Mouse (Mus musculus) ES-Bruce4 (cell line): ENCODE data around the gene Fxyd4. TPM values are rescaled to one million over a fixed set of nuclear protein-coding genes. Genes with fewer than 3 reads are reported as not detected.

Experiments
- H3K27ac ChIP-seq: 2 replicates; pipeline ENCODE4 v1.5.1; 2012; ENCODE audit warnings: low read length, inconsistent platforms; ENCODE audit not compliant: insufficient read depth
- H3K27me3 ChIP-seq: 2 replicates; pipeline ENCODE4 v1.6.1; 2012; ENCODE audit warnings: mild to moderate bottlenecking, low read length, inconsistent platforms; ENCODE audit not compliant: control insufficient read depth, poor library complexity, insufficient read depth, severe bottlenecking
- H3K36me3 ChIP-seq: 2 replicates; pipeline ENCODE4 v1.6.1; 2012; ENCODE audit warnings: inconsistent platforms, mild to moderate bottlenecking, low read length, moderate library complexity; ENCODE audit not compliant: control insufficient read depth, poor library complexity, insufficient read depth, severe bottlenecking
- H3K4me1 ChIP-seq: one replicate; pipeline ENCODE4 v1.8.1; 2011; ENCODE audit warnings: low read length; ENCODE audit not compliant: control insufficient read depth, insufficient read depth
- H3K4me3 ChIP-seq: 2 replicates; pipeline ENCODE4 v1.5.1; 2011; ENCODE audit warnings: low read depth, mild to moderate bottlenecking, low read length
- H3K9ac ChIP-seq: 2 replicates; pipeline ENCODE4 v1.6.1; 2012; ENCODE audit warnings: low read depth, mild to moderate bottlenecking, inconsistent platforms; ENCODE audit not compliant: poor library complexity, severe bottlenecking
- H3K9me3 ChIP-seq: replicated peaks from 2 replicates; pipeline ENCODE4 v1.6.1; 2012; ENCODE audit warnings: mild to moderate bottlenecking, low read length, inconsistent platforms; ENCODE audit not compliant: control insufficient read depth, poor library complexity, insufficient read depth, severe bottlenecking
- CTCF ChIP-seq: IDR thresholded peaks from one replicate; pipeline ENCODE4 v1.8.1; 2011; ENCODE audit warnings: low read depth, low read length
- EP300 ChIP-seq: IDR thresholded peaks from 2 replicates; pipeline ENCODE4 v1.6.1; 2011; ENCODE audit warnings: low read depth, low read length; ENCODE audit not compliant: insufficient read depth
- POLR2A ChIP-seq: IDR thresholded peaks from one replicate; pipeline ENCODE4 v1.8.1; 2011; ENCODE audit warnings: low read length; ENCODE audit not compliant: insufficient read depth
- polyA plus RNA-seq: library from polyadenylated mRNA; stranded (reverse); fragments of >200 nt; gene quantifications from 2 replicates; pipeline ENCODE4 v1.2.4, GENCODE M21; 2011; ENCODE audit warnings: low read depth; ENCODE audit not compliant: missing spikeins, insufficient read depth, insufficient read length

Gene Fxyd4
- polyA plus RNA-seq, 1 experiment: not detected

GRCm38 (mm10) chr6:117952330-117952729 is 14.8 kb upstream of the Fxyd4 start:
- no peaks in the 10 kb centered on the region for H3K9me3 ChIP-seq
- H3K27ac ChIP-seq: no peak overlapping the region
- H3K36me3 ChIP-seq: no peaks in the 10 kb centered on the region
- TF ChIP-seq CTCF (peak; percentile 77), EP300 (no peak), POLR2A (no peak)
- H3K27me3 ChIP-seq: no peaks in the 10 kb centered on the region
- H3K4me1 ChIP-seq: peaks cover 2% of the 10 kb centered on the region
- H3K4me3 ChIP-seq: no peak overlapping the region
- H3K9ac ChIP-seq: no peak overlapping the region

DNA sequence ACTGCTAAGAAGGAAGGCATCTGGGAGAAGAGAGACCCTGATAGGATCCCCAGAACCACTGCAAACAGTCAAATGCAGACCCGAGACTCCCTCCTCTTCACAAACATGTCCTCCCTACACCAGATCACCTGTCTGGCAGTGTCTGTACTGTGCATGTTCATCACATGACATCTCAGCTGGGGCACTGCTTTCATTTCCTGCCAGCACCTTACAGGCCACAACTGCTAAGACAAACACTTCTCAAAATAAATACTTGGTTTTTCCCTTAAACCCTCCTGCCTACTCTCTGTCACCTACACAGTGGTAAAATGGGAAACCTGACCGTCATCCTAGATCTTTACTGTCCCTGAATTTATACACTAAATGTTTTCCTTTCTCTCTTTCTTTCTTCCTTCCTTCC is 6.4 kb upstream of the Fxyd4 start:
- H3K36me3 ChIP-seq: no peaks in the 10 kb centered on the region
- TF ChIP-seq EP300 (no peak), CTCF (no peak), POLR2A (no peak)
- H3K27me3 ChIP-seq: no peaks in the 10 kb centered on the region
- H3K27ac ChIP-seq: no peak overlapping the region
- H3K4me3 ChIP-seq: no peak overlapping the region
- peaks cover 4% of the 10 kb centered on the region for H3K4me1 ChIP-seq
- no peaks in the 10 kb centered on the region for H3K9me3 ChIP-seq
- H3K9ac ChIP-seq: no peak overlapping the region

DNA sequence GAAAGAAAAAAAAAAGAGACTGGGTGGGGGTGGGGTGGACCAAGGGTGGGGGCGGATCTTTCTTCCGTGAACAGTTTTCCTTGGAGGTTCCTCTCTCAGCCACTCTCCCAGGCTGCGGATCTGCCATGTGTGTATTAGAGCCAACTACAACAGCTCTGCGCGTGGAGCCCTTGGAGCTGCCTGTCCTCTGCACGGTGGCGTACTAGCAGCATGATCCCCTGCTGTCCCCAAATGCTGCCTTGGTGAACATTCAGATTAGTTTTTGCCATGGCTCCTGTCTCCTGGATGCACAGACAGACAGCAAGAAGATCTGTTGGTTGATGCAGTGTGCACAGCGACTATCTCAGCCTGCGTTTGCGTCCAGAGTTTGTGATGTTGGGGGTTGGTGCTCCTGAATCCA is 5.3 kb upstream of the Fxyd4 start:
- H3K27ac ChIP-seq: no peak overlapping the region
- H3K4me1 ChIP-seq: peaks cover 4% of the 10 kb centered on the region
- no peaks in the 10 kb centered on the region for H3K36me3 ChIP-seq
- H3K9me3 ChIP-seq: no peaks in the 10 kb centered on the region
- no peak overlapping the region for H3K9ac ChIP-seq
- no peak overlapping the region for H3K4me3 ChIP-seq
- H3K27me3 ChIP-seq: no peaks in the 10 kb centered on the region
- TF ChIP-seq CTCF: no peak
- no peak for TF ChIP-seq EP300
- TF ChIP-seq POLR2A: no peak

DNA sequence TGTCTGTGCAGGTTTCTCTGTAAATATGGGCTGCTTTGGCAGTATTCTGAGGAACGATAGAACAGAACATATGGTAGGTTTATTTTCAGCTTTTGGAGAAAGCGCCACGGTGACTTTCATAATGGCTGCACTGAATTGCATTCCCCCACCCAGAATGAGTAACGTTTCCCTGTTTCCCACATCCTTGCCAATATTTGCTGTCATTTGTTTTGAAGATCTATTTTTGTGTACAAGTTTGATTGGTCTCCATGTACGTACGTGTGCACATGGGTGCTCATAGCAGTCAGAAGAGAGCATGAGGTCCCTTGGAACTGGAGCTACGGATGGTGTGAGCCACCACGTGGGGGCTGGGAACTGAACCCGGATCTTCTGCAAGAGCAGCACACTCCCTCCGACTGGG is 1.5 kb upstream of the Fxyd4 start:
- H3K4me3 ChIP-seq: no peak overlapping the region
- H3K9ac ChIP-seq: no peak overlapping the region
- TF ChIP-seq EP300 (no peak), CTCF (no peak), POLR2A (no peak)
- no peaks in the 10 kb centered on the region for H3K9me3 ChIP-seq
- H3K27me3 ChIP-seq: no peaks in the 10 kb centered on the region
- H3K4me1 ChIP-seq: peaks cover 4% of the 10 kb centered on the region
- no peak overlapping the region for H3K27ac ChIP-seq
- no peaks in the 10 kb centered on the region for H3K36me3 ChIP-seq

- Histone ChIP-seq H3K9me3 (no peaks in the 10 kb centered on the region), H3K4me1 (peaks cover 3% of the 10 kb centered on the region)
- TF ChIP-seq EP300 (no peak), CTCF (no peak), POLR2A (no peak)
Observed at GRCm38 (mm10) chr6:117935681-117936612, 1.5 kb downstream of the Fxyd4 start.

DNA sequence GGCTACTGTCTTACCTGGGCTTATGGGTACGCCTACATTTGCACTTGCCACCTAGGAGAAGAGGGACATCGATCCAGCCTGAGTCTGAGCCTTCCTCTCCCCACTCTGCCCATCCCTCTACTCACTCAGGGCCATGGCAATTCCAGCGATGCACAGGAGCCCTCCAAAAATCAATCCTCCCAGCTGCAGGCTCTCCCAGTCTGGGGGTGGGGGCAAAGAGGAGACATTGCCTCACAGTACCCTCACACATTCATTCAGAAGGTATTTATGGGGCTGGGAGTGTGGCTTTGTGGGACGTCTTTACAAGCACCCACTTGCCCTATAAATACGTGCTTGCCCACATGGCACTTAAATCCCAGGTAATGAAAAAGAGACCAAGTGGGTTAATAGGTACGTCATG is 3.2 kb downstream of the Fxyd4 start:
- H3K27me3 ChIP-seq: no peaks in the 10 kb centered on the region
- no peak overlapping the region for H3K4me3 ChIP-seq
- no peaks in the 10 kb centered on the region for H3K9me3 ChIP-seq
- H3K36me3 ChIP-seq: no peaks in the 10 kb centered on the region
- H3K4me1 ChIP-seq: peaks cover 3% of the 10 kb centered on the region
- TF ChIP-seq EP300: no peak
- TF ChIP-seq POLR2A: no peak
- no peak for TF ChIP-seq CTCF
- no peak overlapping the region for H3K9ac ChIP-seq
- H3K27ac ChIP-seq: no peak overlapping the region

More at GRCm38 (mm10) chr6:117935681-117936612, 1.5 kb downstream of the Fxyd4 start:
- no peaks in the 10 kb centered on the region for H3K27me3 ChIP-seq
- H3K4me3 ChIP-seq: no peak overlapping the region
- no peak overlapping the region for H3K27ac ChIP-seq
- no peak overlapping the region for H3K9ac ChIP-seq
- H3K36me3 ChIP-seq: no peaks in the 10 kb centered on the region
